Mouse (Mus musculus): ENCODE data around the gene Sik2.

Gene Sik2

GRCm38 (mm10) chr9:50986123-50986522 lies 22.8 kb downstream of the Sik2 start:
- no peak for DNase-seq (ENCODE audit: low spot score in 2 of 2)

DNA sequence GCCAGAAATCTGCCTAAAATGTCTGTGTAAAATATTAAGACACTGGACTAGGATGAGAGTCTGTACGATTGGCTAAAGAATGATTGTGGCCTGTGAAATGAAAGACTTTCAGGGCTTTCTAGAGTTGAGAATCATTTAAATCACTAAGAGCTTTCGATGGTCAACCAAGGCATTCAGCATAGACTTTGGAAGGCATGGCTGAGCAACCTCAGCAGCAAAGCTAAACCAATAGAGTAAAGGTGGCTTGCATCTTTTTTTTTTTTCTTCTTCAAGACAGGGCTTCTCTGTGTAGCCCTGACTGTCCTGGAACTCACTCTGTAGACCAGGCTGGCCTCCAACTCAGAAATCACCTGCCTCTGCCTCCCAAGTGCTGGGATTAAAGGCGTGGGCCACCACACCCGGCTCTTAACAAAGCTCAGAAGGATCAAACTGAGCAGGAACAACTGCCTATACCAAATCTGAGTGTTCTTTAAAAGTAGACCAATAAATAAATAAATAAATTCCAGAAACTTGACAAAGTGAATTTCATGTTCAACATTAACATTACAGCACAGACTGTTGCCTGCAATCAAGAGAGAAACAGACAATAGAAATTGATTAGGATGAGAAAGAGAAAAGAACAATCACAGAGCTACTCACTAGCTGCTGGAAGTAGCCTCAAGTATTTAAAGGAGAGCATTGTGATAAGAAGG lies 27.2 kb downstream of the Sik2 start:
- DNase-seq (ENCODE audit: low spot score in 2 of 2), result no peak

DNA sequence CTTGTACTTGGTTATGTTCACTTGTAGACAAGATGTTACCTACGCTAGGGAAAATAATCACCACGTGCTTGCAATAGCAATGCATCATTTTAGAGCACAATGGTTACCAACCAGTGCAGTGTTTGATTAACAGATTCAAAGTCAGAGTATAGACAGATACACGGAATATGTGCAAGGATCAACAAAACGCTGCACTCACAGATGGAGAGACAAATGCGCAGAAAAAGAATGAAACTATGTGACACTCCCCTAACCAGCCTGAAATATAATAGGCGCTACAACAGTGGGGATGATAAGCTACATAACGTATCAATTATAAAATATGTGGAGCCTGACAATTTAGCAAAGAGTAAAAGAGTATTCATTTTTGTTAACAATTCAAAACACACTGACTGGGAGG lies 34.2 kb downstream of the Sik2 start:
- DNase-seq (ENCODE audit: low spot score in 2 of 2), result no peak

DNA sequence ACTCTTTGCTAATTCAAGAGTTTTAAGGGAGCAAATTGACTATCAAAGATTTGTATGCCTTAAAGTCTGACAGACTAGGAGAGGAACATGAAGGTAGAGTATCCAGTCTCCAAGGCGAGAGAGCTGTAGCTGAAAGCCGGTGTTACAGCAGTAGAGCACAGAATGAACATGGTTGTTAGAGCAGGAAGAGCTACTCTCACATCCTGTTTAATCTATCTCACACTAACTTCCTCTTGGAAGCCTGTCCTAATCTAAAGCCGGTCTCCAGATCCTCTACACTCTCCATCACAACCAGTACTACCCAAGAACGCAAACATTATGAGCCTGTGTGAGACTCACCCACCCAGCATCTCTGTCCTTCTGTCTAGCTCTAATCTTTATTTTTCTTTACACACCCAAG lies 38.5 kb downstream of the Sik2 start:
- DNase-seq (ENCODE audit: low spot score in 2 of 2), result no peak

DNA sequence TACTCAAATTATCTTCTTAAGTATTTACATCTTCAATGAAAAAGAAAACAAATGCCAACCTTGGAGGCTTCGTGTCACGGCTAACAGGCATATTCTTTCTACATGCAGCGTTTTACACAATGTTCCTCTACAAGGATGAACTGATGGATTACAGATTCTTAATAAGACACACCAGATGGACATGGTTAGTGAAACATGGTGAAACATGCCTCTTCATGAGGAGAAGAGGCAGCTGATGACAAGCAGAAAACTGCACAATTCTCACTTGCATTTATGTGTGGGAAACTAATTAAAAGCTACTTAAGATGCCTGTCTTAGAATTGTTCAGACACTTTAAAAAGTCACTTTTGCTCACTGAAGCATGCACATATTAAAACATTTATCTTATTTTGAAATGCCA lies 39.6 kb downstream of the Sik2 start:
- DNase-seq (ENCODE audit: low spot score in 2 of 2), result no peak

DNA sequence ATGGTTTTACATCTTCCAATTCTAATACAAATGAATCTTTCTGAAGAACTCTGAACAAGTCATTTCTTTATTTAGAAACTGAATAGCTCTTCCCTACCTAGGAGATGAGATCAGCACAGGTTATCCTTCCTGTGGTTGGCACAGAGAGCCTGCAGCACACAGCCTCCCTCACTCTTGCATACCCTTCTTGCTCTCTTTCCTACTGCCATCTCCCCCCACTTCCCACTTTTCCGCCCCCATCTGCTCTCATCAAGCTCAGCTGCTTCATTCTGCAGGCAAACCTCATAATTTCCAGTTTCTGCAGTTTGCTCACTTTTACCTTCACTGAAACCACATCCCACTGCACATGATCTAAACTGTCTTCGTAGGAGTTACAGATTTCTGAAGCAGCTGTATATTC lies 42.6 kb downstream of the Sik2 start:
- DNase-seq (ENCODE audit: low spot score in 2 of 2), result no peak

DNA sequence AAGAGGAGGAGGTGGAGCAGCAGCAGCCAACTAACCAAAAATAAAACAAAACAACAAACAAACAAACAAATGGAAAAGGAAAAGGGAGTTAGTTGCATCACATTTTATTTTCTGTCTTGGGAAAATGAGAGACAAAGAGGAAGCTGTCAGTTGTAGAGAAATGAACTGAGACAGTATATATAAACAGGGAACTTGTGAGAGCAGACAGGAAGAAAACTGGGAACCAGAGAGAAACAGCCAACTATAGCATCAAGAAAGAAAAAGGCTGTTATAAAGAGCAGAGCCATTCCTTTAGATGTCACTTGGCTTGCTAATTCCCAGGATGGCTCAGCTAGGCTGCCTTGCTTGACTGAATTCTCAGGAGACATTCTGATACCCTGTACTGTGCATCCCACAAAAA lies 43.5 kb downstream of the Sik2 start:
- no peak for DNase-seq (ENCODE audit: low spot score in 2 of 2)

- DNase-seq (ENCODE audit: low spot score in 2 of 2), result no peak
Measured at GRCm38 (mm10) chr9:50964911-50965310, 44.0 kb downstream of the Sik2 start.

DNA sequence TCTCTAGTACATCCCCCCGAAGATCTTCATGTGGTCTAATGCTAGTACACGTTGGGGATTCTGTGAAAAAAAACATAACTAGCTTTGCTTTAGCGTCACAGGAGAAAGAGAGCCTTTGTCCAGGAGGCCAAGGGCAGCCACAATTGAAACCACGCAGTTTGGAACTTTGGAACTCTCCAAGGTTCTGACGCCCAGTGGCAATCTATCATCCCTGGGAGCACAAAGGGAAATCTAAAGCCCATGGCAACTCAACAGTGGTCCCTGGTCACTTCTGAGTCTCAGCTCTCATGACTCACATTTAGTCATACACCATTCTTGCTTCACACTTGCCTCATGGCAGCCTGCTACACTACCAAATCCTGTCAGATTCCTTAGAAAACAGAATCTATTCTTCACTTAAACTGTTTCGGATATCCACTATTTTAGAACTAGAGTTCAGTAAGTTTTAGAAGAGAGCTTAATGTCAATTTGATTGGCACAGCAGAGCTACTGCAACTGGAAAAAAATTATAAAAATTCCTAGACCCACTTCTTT lies 50.9 kb downstream of the Sik2 start:
- no peak for DNase-seq (ENCODE audit: low spot score in 2 of 2)

DNA sequence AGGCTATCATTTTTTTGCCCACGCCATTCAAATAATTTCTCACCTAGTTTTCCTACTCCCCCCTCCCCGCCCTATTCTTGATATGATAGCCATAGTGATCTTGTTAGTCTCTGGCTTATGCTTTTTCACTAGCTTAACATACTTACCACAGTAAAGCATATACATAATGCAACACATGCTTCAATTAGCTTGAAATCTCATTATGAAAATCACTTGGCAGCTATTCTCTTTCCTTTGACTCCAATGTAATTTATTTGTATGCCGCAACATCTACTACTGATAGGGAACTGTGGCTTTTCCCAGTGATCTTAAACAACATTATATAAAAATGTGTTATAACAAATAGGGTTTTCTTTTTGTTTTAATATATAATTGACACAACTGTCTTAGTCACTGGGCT lies 53.7 kb downstream of the Sik2 start:
- DNase-seq (ENCODE audit: low spot score in 2 of 2), result no peak

GRCm38 (mm10) chr9:50948097-50948823 lies 60.6 kb downstream of the Sik2 start:
- no peak for DNase-seq (ENCODE audit: low spot score in 2 of 2)

DNA sequence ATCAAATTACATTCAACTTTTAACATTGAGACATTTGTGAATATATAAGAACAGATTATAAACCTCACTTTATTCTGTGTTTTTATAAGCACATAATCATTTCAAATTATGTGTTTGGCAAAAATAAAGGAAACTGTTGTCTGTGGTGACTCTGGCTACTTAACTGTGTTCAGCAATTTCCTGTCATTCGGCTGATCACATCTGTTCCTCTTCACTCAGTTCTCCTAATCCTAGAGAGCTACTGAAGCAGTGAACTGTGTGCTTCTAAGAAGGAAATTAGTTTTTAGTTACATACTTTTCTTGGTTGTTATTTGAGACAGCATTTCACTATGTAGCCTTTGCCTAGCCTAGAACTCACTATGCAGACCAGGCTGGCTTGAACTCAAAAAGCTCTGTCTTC lies 62.5 kb downstream of the Sik2 start:
- DNase-seq (ENCODE audit: low spot score in 2 of 2), result no peak

GRCm38 (mm10) chr9:50944826-50945225 lies 64.0 kb downstream of the Sik2 start:
- no peak for DNase-seq (ENCODE audit: low spot score in 2 of 2)

- no peak for DNase-seq (ENCODE audit: low spot score in 2 of 2)
Measured at GRCm38 (mm10) chr9:50942711-50943110, 66.2 kb downstream of the Sik2 start.

GRCm38 (mm10) chr9:50941804-50942401 lies 67.0 kb downstream of the Sik2 start:
- DNase-seq (ENCODE audit: low spot score in 2 of 2), result no peak

DNA sequence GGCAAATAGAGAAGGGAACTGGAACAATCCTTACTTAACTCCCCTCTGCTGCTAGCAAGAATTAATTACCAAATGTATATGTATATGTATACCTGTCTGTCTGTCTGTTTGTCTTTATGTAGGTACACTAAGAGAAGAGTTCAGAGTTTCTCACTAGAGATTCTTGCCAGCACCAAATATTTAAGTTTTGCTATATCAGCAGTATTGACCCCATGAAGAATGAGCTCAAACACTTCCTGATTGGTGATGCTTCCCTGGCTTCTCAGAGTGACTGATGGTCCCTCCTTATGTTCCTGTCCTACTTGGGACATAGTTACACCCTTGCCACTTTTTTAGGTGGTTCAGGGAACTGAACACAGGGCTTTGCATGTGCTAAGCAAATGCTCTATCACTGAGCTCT lies 78.9 kb downstream of the Sik2 start:
- no peak for DNase-seq (ENCODE audit: low spot score in 2 of 2)

- no peak for DNase-seq (ENCODE audit: low spot score in 2 of 2)
Measured at GRCm38 (mm10) chr9:50925801-50926200, 83.1 kb downstream of the Sik2 start.

- DNase-seq (ENCODE audit: low spot score in 2 of 2), result no peak
Measured at GRCm38 (mm10) chr9:50924454-50924853, 84.4 kb downstream of the Sik2 start.

- DNase-seq (ENCODE audit: low spot score in 2 of 2), result no peak
Measured at GRCm38 (mm10) chr9:50922363-50923153, 86.3 kb downstream of the Sik2 start.

DNA sequence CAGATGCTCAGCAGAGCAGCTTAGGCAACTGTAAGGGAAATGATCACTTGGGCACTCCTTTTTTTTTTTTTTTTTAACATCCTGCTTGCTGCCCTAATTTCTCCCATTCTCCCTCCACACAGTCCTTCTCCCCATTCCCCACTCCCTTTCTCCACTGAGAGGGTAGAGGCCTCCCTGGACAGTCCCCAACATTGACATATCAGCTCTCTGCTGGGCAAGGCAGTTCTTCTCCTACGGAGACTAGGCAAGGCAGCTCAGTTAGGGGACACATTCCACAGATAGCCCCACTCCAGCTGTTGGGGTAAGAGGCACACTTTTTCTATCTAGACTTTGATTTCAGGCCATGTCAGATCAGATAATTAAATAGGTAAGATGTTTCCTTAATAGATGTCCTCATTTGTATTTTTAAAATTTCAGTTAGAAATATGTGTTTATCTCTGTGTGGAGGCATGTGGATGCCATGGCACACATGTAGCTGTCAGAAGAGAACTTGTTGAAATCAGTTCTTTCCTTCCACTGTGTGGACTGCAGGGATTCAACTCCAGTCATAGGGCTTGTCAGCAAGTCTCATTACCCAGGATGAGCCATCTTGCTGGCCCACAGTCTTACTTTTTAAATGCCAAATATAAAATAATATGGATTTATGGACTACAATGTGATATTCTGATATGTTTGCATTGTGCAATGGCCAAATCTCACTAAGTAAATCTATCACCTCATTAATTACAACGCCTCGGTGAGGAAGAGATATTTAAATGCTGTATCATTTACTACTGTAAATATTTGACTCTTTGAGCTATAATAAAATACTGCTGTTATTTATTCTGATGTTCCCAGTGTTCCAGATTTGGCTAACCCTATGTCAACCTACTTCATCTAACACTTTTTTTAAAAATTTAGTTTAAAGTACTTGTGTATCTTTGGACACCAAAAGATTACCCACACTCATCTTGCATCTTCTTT lies 87.7 kb downstream of the Sik2 start:
- no peak for DNase-seq (ENCODE audit: low spot score in 2 of 2)

GRCm38 (mm10) chr9:50919554-50919953 lies 89.3 kb downstream of the Sik2 start:
- DNase-seq (ENCODE audit: low spot score in 2 of 2), result no peak

Data from cerebellum, postnatal 4 days (tissue).